Mouse (Mus musculus) bone marrow, adult 2 months (tissue): Measurements from ENCODE around the gene Tmem50a.

Experiments used
- CTCF ChIP-seq: fragments of 200-500 bp; IDR thresholded peaks from 2 replicates; pipeline ENCODE4 v1.5.1; 2011; ENCODE audit warnings: low read length, control low read depth; ENCODE audit not compliant: control insufficient read depth, insufficient read depth
- POLR2A ChIP-seq: fragments of 200-500 bp; IDR thresholded peaks from 2 replicates; pipeline ENCODE4 v1.6.1; 2011; ENCODE audit warnings: low read depth, mild to moderate bottlenecking, control low read depth, low read length, borderline replicate concordance; ENCODE audit not compliant: control insufficient read depth

- no peak for TF ChIP-seq CTCF
- no peak for TF ChIP-seq POLR2A
These were observed 25.1 kb upstream of the Tmem50a start for GRCm38 (mm10) chr4:134939900-134940299.
